Mouse (Mus musculus) c-Kit-positive CD71-positive TER-119-positive erythroid progenitor cells, embryonic 14.5 days (primary cell): ENCODE data around the gene Map3k13.
"Not testable (repeated sequence)": the region's sequence is repeated elsewhere in the genome, so short reads cannot be mapped to it uniquely, and the experiment has no call there.

Experiments used
- DNase-seq: peaks from one replicate; pipeline ENCODE4 v3.0.0-alpha.2; 2013; ENCODE audit warnings: low spot score

Gene Map3k13

GRCm38 (mm10) chr16:21807786-21808185 is 13.6 kb downstream of the Map3k13 start:
- DNase-seq = not testable (repeated sequence)

GRCm38 (mm10) chr16:21813164-21813834 is 19.2 kb downstream of the Map3k13 start:
- no peak for DNase-seq

- DNase-seq = peak; percentile 30
These were observed 20.9 kb downstream of the Map3k13 start for GRCm38 (mm10) chr16:21814861-21815668.

- DNase-seq = no peak
These were observed 21.5 kb downstream of the Map3k13 start for GRCm38 (mm10) chr16:21815669-21816010.

GRCm38 (mm10) chr16:21818132-21818531 is 24.0 kb downstream of the Map3k13 start:
- peak; percentile 39 for DNase-seq

GRCm38 (mm10) chr16:21818629-21819028 is 24.5 kb downstream of the Map3k13 start:
- no peak for DNase-seq

GRCm38 (mm10) chr16:21825612-21826031 is 31.5 kb downstream of the Map3k13 start:
- DNase-seq = no peak

- DNase-seq = no peak
These were observed 33.0 kb downstream of the Map3k13 start for GRCm38 (mm10) chr16:21827153-21827552.

GRCm38 (mm10) chr16:21827581-21827980 is 33.4 kb downstream of the Map3k13 start:
- no peak for DNase-seq

- DNase-seq = no peak
These were observed 35.6 kb downstream of the Map3k13 start for GRCm38 (mm10) chr16:21829711-21830110.

- DNase-seq = no peak
These were observed 36.6 kb downstream of the Map3k13 start for GRCm38 (mm10) chr16:21830784-21831183.

GRCm38 (mm10) chr16:21831764-21832163 is 37.6 kb downstream of the Map3k13 start:
- DNase-seq = no peak

- DNase-seq = no peak
These were observed 39.3 kb downstream of the Map3k13 start for GRCm38 (mm10) chr16:21833469-21833868.

GRCm38 (mm10) chr16:21833970-21834369 is 39.8 kb downstream of the Map3k13 start:
- DNase-seq = no peak

- DNase-seq = no peak
These were observed 40.9 kb downstream of the Map3k13 start for GRCm38 (mm10) chr16:21834866-21835583.

- DNase-seq = no peak
These were observed 41.4 kb downstream of the Map3k13 start for GRCm38 (mm10) chr16:21835584-21835931.

GRCm38 (mm10) chr16:21836311-21837072 is 42.3 kb downstream of the Map3k13 start:
- no peak for DNase-seq

GRCm38 (mm10) chr16:21837694-21838093 is 43.5 kb downstream of the Map3k13 start:
- DNase-seq = no peak

- peak; percentile 11 for DNase-seq
These were observed 51.9 kb downstream of the Map3k13 start for GRCm38 (mm10) chr16:21845800-21846671.

GRCm38 (mm10) chr16:21848444-21848843 is 54.3 kb downstream of the Map3k13 start:
- DNase-seq = no peak

- no peak for DNase-seq
These were observed 54.7 kb downstream of the Map3k13 start for GRCm38 (mm10) chr16:21848847-21849246.
